Mouse (Mus musculus): ENCODE results near the gene Fam171a2. TPM values are rescaled to one million over a fixed set of nuclear protein-coding genes. Genes with fewer than 3 reads are reported as not detected.

Fam171a2 gene
- 8.5 and 9.3 TPM in 2 replicates for polyA plus RNA-seq (2015; fragmentation: Nextera tagmentation; extraction: Ambion mirVana)

- peak; percentile 85 for ATAC-seq
- H3K9me3 ChIP-seq (replicated peaks): no peaks in the 10 kb centered on the region
- peaks cover 42% of the 10 kb centered on the region for H3K4me1 ChIP-seq
- under 1% methylated on average over 33 of the region's 40 CpGs for WGBS
- peak within 1 kb of the TSS; percentile 97 for H3K4me2 ChIP-seq
- peak within 1 kb of the TSS; percentile 99 for H3K9ac ChIP-seq
- peak within 1 kb of the TSS; percentile 94 for H3K4me3 ChIP-seq
- peaks cover 28% of the 10 kb centered on the region; the same call in 1 of the 2 replicates for H3K27me3 ChIP-seq
- peaks cover 13% of the 10 kb centered on the region for H3K36me3 ChIP-seq (ENCODE audit: poor library complexity, severe bottlenecking)
- peak within 1 kb of the TSS; percentile 98 for H3K27ac ChIP-seq
Measured at GRCm38 (mm10) chr11:102447497-102447896, at the start of gene Fam171a2. Gene Fam171a2 (minus strand): TSS chr11:102447682.

- WGBS: 87% methylated on average over 2 of the region's 2 CpGs
- no peak overlapping the region for H3K27ac ChIP-seq
- no peak for ATAC-seq
- H3K27me3 ChIP-seq: no peaks in the 10 kb centered on the region
- no peaks in the 10 kb centered on the region for H3K4me1 ChIP-seq
- no peak overlapping the region for H3K4me2 ChIP-seq
- no peak overlapping the region for H3K9ac ChIP-seq
- H3K36me3 ChIP-seq (ENCODE audit: poor library complexity, severe bottlenecking): peaks cover 69% of the 10 kb centered on the region
- H3K4me3 ChIP-seq: no peak overlapping the region
- no peaks in the 10 kb centered on the region for H3K9me3 ChIP-seq (replicated peaks)
Measured at GRCm38 (mm10) chr11:102496732-102497131, 49.2 kb upstream of the Fam171a2 start.

- H3K27ac ChIP-seq: no peak overlapping the region
- no peak for ATAC-seq
- peaks cover 69% of the 10 kb centered on the region for H3K36me3 ChIP-seq (ENCODE audit: poor library complexity, severe bottlenecking)
- H3K4me2 ChIP-seq: no peak overlapping the region
- no peaks in the 10 kb centered on the region for H3K9me3 ChIP-seq (replicated peaks)
- H3K27me3 ChIP-seq: no peaks in the 10 kb centered on the region
- H3K9ac ChIP-seq: no peak overlapping the region
- H3K4me3 ChIP-seq: no peak overlapping the region
- no peaks in the 10 kb centered on the region for H3K4me1 ChIP-seq
- WGBS: 94% methylated on average over 2 of the region's 2 CpGs
Measured at GRCm38 (mm10) chr11:102496206-102496605, 48.7 kb upstream of the Fam171a2 start.

- no peaks in the 10 kb centered on the region for H3K9me3 ChIP-seq (replicated peaks)
- 94% methylated on average over 5 of the region's 5 CpGs for whole genome bisulfite sequencing
- no peaks in the 10 kb centered on the region for H3K27me3 ChIP-seq
- no peak overlapping the region for H3K4me3 ChIP-seq
- no peak overlapping the region for H3K9ac ChIP-seq
- H3K4me2 ChIP-seq: no peak overlapping the region
- no peaks in the 10 kb centered on the region for H3K4me1 ChIP-seq
- peaks cover 67% of the 10 kb centered on the region for H3K36me3 ChIP-seq (ENCODE audit: poor library complexity, severe bottlenecking)
- ATAC-seq: no peak
- no peak overlapping the region for H3K27ac ChIP-seq
Measured at GRCm38 (mm10) chr11:102495742-102496141, 48.3 kb upstream of the Fam171a2 start.

- H3K27me3 ChIP-seq: no peaks in the 10 kb centered on the region
- H3K27ac ChIP-seq: no peak overlapping the region
- H3K9me3 ChIP-seq (replicated peaks): no peaks in the 10 kb centered on the region
- H3K4me3 ChIP-seq: no peak overlapping the region
- H3K9ac ChIP-seq: no peak overlapping the region
- WGBS: 95% methylated on average over 6 of the region's 6 CpGs
- H3K36me3 ChIP-seq (ENCODE audit: poor library complexity, severe bottlenecking): peaks cover 64% of the 10 kb centered on the region
- no peak overlapping the region for H3K4me2 ChIP-seq
- H3K4me1 ChIP-seq: no peaks in the 10 kb centered on the region
- no peak for ATAC-seq
Measured at GRCm38 (mm10) chr11:102495114-102495513, 47.6 kb upstream of the Fam171a2 start.

- Histone ChIP-seq H3K27ac (no peak overlapping the region), H3K4me2 (no peak overlapping the region), H3K9ac (no peak overlapping the region), H3K36me3 (ENCODE audit: poor library complexity, severe bottlenecking) (peaks cover 55% of the 10 kb centered on the region), H3K4me1 (no peaks in the 10 kb centered on the region), H3K9me3 (replicated peaks) (no peaks in the 10 kb centered on the region), H3K27me3 (no peaks in the 10 kb centered on the region), H3K4me3 (no peak overlapping the region)
- 94% methylated on average over 7 of the region's 7 CpGs for WGBS
- no peak for ATAC-seq
Measured at GRCm38 (mm10) chr11:102494063-102494650, 46.7 kb upstream of the Fam171a2 start.

GRCm38 (mm10) chr11:102493241-102493640, 45.8 kb upstream of the Fam171a2 start:
- no peaks in the 10 kb centered on the region for H3K4me1 ChIP-seq
- ATAC-seq: no peak
- H3K9me3 ChIP-seq (replicated peaks): no peaks in the 10 kb centered on the region
- no peak overlapping the region for H3K4me2 ChIP-seq
- H3K27ac ChIP-seq: no peak overlapping the region
- H3K27me3 ChIP-seq: no peaks in the 10 kb centered on the region
- no peak overlapping the region for H3K4me3 ChIP-seq
- no peak overlapping the region for H3K9ac ChIP-seq
- H3K36me3 ChIP-seq (ENCODE audit: poor library complexity, severe bottlenecking): peaks cover 47% of the 10 kb centered on the region
- WGBS: 91% methylated on average over 2 of the region's 2 CpGs

GRCm38 (mm10) chr11:102487901-102488300, 40.4 kb upstream of the Fam171a2 start:
- Histone ChIP-seq H3K4me1 (no peaks in the 10 kb centered on the region), H3K36me3 (ENCODE audit: poor library complexity, severe bottlenecking) (peaks cover 41% of the 10 kb centered on the region), H3K27ac (0 out of 2 replicates have a peak overlapping the region, but pooled peaks have one; percentile 37), H3K4me2 (no peak overlapping the region), H3K4me3 (no peak overlapping the region), H3K9ac (no peak overlapping the region), H3K27me3 (no peaks in the 10 kb centered on the region), H3K9me3 (replicated peaks) (no peaks in the 10 kb centered on the region)
- WGBS: 93% methylated on average over 2 of the region's 2 CpGs
- ATAC-seq: no peak

GRCm38 (mm10) chr11:102486733-102487386, 39.4 kb upstream of the Fam171a2 start:
- Histone ChIP-seq H3K27ac (no peak overlapping the region), H3K9ac (no peak overlapping the region), H3K9me3 (replicated peaks) (no peaks in the 10 kb centered on the region), H3K27me3 (no peaks in the 10 kb centered on the region), H3K36me3 (ENCODE audit: poor library complexity, severe bottlenecking) (peaks cover 43% of the 10 kb centered on the region), H3K4me2 (no peak overlapping the region), H3K4me1 (no peaks in the 10 kb centered on the region), H3K4me3 (no peak overlapping the region)
- 0 out of 2 replicates have a peak, but pooled peaks have one; percentile 58 for ATAC-seq
- WGBS: 73% methylated on average over 11 of the region's 11 CpGs

- Histone ChIP-seq H3K36me3 (ENCODE audit: poor library complexity, severe bottlenecking) (peaks cover 78% of the 10 kb centered on the region), H3K9ac (no peak overlapping the region), H3K4me1 (no peaks in the 10 kb centered on the region), H3K4me2 (no peak overlapping the region), H3K27ac (no peak overlapping the region), H3K27me3 (no peaks in the 10 kb centered on the region), H3K9me3 (replicated peaks) (no peaks in the 10 kb centered on the region), H3K4me3 (no peak overlapping the region)
- WGBS: 93% methylated on average over 10 of the region's 10 CpGs
- ATAC-seq: no peak
Measured at GRCm38 (mm10) chr11:102481779-102482178, 34.3 kb upstream of the Fam171a2 start.

- H3K4me2 ChIP-seq: no peak overlapping the region
- no peak overlapping the region for H3K4me3 ChIP-seq
- no peaks in the 10 kb centered on the region for H3K9me3 ChIP-seq (replicated peaks)
- H3K4me1 ChIP-seq: no peaks in the 10 kb centered on the region
- ATAC-seq: no peak
- H3K36me3 ChIP-seq (ENCODE audit: poor library complexity, severe bottlenecking): peaks cover 69% of the 10 kb centered on the region
- no peaks in the 10 kb centered on the region for H3K27me3 ChIP-seq
- H3K27ac ChIP-seq: no peak overlapping the region
- 85% methylated on average over 4 of the region's 4 CpGs for WGBS
- no peak overlapping the region for H3K9ac ChIP-seq
Measured at GRCm38 (mm10) chr11:102480897-102481296, 33.4 kb upstream of the Fam171a2 start.

- Histone ChIP-seq H3K4me1 (no peaks in the 10 kb centered on the region), H3K4me2 (no peak overlapping the region), H3K4me3 (no peak overlapping the region), H3K9me3 (replicated peaks) (no peaks in the 10 kb centered on the region), H3K36me3 (ENCODE audit: poor library complexity, severe bottlenecking) (peaks cover 72% of the 10 kb centered on the region), H3K9ac (no peak overlapping the region), H3K27ac (no peak overlapping the region), H3K27me3 (no peaks in the 10 kb centered on the region)
- no peak for ATAC-seq
- 97% methylated on average over 15 of the region's 15 CpGs for WGBS
Measured at GRCm38 (mm10) chr11:102480111-102480510, 32.6 kb upstream of the Fam171a2 start.
